Mouse (Mus musculus) bone marrow, adult 2 months (tissue): Measurements from ENCODE around the gene Ermp1. TPM values are rescaled to one million over a fixed set of nuclear protein-coding genes. Genes with fewer than 3 reads are reported as not detected.
"Not testable (repeated sequence)": the region's sequence is repeated elsewhere in the genome, so short reads cannot be mapped to it uniquely, and the experiment has no call there.

Experiments
- H3K27ac ChIP-seq: fragments of 200-500 bp; 2 replicates; pipeline ENCODE4 v1.5.1; 2012; ENCODE audit warnings: low read depth, mild to moderate bottlenecking, control low read depth, inconsistent platforms, low read length; ENCODE audit not compliant: control insufficient read depth, poor library complexity, insufficient read depth
- H3K4me1 ChIP-seq: fragments of 200-500 bp; 2 replicates; pipeline ENCODE4 v1.6.1; 2011; ENCODE audit warnings: low read length; ENCODE audit not compliant: control insufficient read depth, insufficient read depth
- H3K4me3 ChIP-seq: fragments of 200-500 bp; replicated peaks from 2 replicates; pipeline ENCODE3; 2011; ENCODE audit warnings: mild to moderate bottlenecking, low read depth, low read length, control low read depth; ENCODE audit not compliant: control insufficient read depth
- CTCF ChIP-seq: fragments of 200-500 bp; IDR thresholded peaks from 2 replicates; pipeline ENCODE4 v1.5.1; 2011; ENCODE audit warnings: low read length, control low read depth; ENCODE audit not compliant: control insufficient read depth, insufficient read depth
- POLR2A ChIP-seq: fragments of 200-500 bp; IDR thresholded peaks from 2 replicates; pipeline ENCODE4 v1.6.1; 2011; ENCODE audit warnings: low read depth, mild to moderate bottlenecking, control low read depth, low read length, borderline replicate concordance; ENCODE audit not compliant: control insufficient read depth
- WGBS: fragments of 180-500 bp; shearing (Covaris S2); methylation state at CpG from one replicate; pipeline ENCODE4 v1.1.7; 2018; 5-methylcytosine and 5-hydroxymethylcytosine counted together
- polyA plus RNA-seq: library from polyadenylated mRNA; stranded (reverse); fragments of >200 nt; gene quantifications from 2 replicates; pipeline ENCODE4 v1.2.4, GENCODE M21; 2011; ENCODE audit warnings: low replicate concordance; ENCODE audit not compliant: missing spikeins, insufficient read depth, insufficient read length

Ermp1 gene
- polyA plus RNA-seq, 1 experiment: 13.7 TPM

GRCm38 (mm10) chr19:29604653-29605052 is 43.6 kb downstream of the Ermp1 start:
- H3K4me1 ChIP-seq: no peaks in the 10 kb centered on the region
- 93% methylated on average over 3 of the region's 3 CpGs for WGBS

GRCm38 (mm10) chr19:29603548-29604353 is 44.5 kb downstream of the Ermp1 start:
- H3K4me3 ChIP-seq: no peak overlapping the region
- H3K4me1 ChIP-seq: no peaks in the 10 kb centered on the region
- H3K27ac ChIP-seq: no peak overlapping the region
- 73% methylated on average over 14 of the region's 14 CpGs for WGBS
- TF ChIP-seq CTCF (no peak), POLR2A (no peak)

More at GRCm38 (mm10) chr19:29604653-29605052, 43.6 kb downstream of the Ermp1 start:
- no peak overlapping the region for H3K4me3 ChIP-seq
- H3K27ac ChIP-seq: no peak overlapping the region
- TF ChIP-seq POLR2A (no peak), CTCF (no peak)

DNA sequence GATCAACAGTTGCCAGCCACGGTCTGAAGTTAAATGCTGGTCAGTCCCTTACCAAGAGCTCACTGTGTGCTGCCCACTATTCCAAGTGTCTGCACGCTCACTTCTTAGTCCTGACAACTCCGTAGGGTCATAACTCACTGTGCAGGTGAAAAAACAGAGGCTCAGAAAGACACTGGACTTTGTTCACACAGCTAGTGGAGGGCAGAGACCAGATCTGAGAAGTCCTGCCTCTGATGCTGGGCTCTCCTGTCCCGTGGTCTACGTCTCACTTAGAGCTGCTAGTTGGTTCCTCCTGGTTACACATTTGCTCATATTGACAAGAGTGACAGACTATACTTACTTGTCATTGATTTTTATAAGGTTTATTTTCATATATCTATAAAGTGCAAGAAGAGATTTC is 49.2 kb downstream of the Ermp1 start:
- Histone ChIP-seq H3K4me3 (no peak overlapping the region), H3K4me1 (no peaks in the 10 kb centered on the region), H3K27ac (no peak overlapping the region)
- 84% methylated on average over 5 of the region's 5 CpGs for WGBS
- TF ChIP-seq POLR2A: no peak
- TF ChIP-seq CTCF: no peak

GRCm38 (mm10) chr19:29596985-29597384 is 51.2 kb downstream of the Ermp1 start:
- Histone ChIP-seq H3K4me1 (no peaks in the 10 kb centered on the region), H3K4me3 (no peak overlapping the region), H3K27ac (no peak overlapping the region)
- TF ChIP-seq CTCF: peak; percentile 45; the same call in 1 of the 2 replicates
- no peak for TF ChIP-seq POLR2A
- WGBS: 80% methylated on average over 2 of the region's 2 CpGs

- H3K27ac ChIP-seq: no peak overlapping the region
- TF ChIP-seq CTCF (no peak), POLR2A (no peak)
- no peak overlapping the region for H3K4me3 ChIP-seq
- H3K4me1 ChIP-seq: no peaks in the 10 kb centered on the region
- 86% methylated on average over 3 of the region's 3 CpGs for WGBS
Observed at GRCm38 (mm10) chr19:29596276-29596675, 51.9 kb downstream of the Ermp1 start.

DNA sequence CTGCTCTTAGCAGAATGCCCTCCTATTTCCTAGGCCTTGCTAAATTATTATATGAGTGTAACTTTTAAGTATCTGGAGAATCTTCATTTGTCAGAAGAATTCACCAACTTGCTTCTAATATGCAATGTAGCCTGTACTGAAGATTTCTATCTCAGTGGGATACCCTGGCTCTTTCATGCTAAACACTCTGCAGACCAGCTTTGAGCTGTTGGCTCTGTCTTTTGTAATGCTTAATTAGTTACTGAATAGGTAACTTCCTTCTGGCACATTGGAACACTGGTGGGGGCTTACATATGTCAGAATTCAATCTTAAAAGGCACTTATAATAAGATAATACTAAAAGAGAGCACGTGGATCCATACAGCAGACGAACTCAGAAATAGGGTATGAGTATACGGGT is 54.4 kb downstream of the Ermp1 start:
- not testable (repeated sequence) for H3K4me1 ChIP-seq, H3K27ac ChIP-seq, H3K4me3 ChIP-seq
- WGBS: 90% methylated on average over 3 of the region's 3 CpGs

DNA sequence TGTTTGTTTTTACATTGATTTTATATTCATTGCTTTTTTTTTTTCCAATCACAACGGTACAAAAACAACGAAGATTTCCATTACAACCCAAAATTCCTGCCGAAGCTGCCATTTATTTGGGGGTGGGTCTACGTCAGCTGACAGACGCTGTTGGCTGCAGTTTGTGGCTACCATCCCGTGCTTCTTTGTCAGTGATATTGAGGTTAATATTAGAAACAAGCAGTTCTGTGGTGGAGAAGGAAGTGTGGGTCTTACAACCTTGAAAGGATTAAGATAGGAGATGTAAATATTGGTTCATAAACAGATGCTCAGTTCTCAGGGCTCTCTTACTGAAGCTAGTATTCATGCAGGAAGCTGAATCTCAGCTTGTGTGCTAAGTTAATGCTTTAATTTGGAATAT is 64.5 kb downstream of the Ermp1 start:
- TF ChIP-seq POLR2A (no peak), CTCF (no peak)
- Histone ChIP-seq H3K27ac (no peak overlapping the region), H3K4me3 (no peak overlapping the region), H3K4me1 (no peaks in the 10 kb centered on the region)
- 87% methylated on average over 6 of the region's 6 CpGs for WGBS

DNA sequence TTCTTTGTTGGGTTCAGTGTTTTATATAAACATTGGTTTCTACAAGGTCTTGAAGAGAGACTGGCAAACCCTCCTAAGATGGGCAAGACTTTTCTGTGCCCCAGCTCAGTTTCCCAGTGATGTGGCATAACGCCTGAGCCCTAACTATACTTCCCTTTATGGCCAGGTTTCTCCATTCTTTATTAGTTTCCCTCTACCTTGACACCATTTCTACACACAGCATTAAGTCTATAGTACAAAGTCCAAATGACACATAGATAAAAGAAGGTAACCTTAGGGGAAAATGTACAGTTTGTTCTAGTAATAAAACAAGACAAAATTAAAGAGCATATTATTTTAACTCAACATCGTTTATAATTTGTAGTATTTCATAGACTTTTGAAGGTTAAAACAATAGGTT is 65.8 kb downstream of the Ermp1 start:
- H3K4me1 ChIP-seq: no peaks in the 10 kb centered on the region
- no peak overlapping the region for H3K27ac ChIP-seq
- WGBS: 79% methylated on average over 2 of the region's 2 CpGs
- TF ChIP-seq POLR2A (no peak), CTCF (no peak)
- no peak overlapping the region for H3K4me3 ChIP-seq

DNA sequence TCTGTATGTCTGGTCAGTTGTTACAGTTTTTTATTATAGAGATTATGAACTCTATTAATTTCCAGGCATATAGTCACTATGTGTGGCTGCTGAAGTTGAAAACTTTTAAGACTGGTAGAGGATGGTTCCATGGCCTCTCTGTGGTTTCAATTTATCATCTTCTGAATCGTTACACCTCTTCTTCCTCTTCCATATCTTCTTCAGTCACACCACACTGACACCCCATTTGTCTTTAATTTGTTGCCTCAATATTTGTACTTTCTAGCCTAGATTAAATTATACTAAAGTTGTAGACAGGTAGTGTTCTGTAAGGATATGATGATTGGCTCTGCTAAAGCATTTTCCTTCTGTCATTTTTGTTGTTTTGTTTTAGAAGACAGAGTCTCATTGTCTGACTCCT is 81.7 kb downstream of the Ermp1 start:
- Histone ChIP-seq H3K4me3 (no peak overlapping the region), H3K4me1 (no peaks in the 10 kb centered on the region), H3K27ac (no peak overlapping the region)
- no peak for TF ChIP-seq POLR2A
- TF ChIP-seq CTCF: no peak
- 33% methylated on average over 1 of the region's 1 CpGs for WGBS
